Mouse (Mus musculus) bone marrow macrophage, adult 2 months (primary cell): Measurements from ENCODE around the gene Mlc1.

Experiments used
- CTCF ChIP-seq: IDR thresholded peaks from 2 replicates; pipeline ENCODE4 v1.5.1; 2012; ENCODE audit warnings: low read depth, mild to moderate bottlenecking, low read length, moderate library complexity
- POLR2A ChIP-seq: IDR thresholded peaks from 2 replicates; pipeline ENCODE4 v1.6.1; 2012; ENCODE audit warnings: mild to moderate bottlenecking, low read depth, low read length, borderline replicate concordance

DNA sequence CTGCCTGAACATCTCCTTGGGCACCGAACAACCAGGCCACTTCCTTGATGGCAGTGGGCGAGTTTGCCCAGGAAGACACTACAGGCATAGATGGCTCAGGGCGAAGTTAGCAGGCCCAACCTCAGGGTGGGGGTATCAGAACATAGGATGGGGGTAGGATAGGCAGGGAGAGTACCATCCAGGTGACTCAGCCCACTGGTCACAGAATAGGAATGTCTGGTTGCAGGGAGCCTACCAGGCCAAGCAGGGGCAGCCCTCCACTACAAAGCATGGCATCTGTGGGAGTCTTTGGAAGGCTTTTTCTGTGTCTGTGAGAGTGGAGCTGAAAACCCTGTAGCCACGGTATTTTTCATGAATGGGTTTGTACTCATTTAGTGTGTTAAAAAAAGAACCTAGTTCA, 21.3 kb downstream of the Mlc1 start:
- TF ChIP-seq CTCF (no peak), POLR2A (no peak)
